Mouse (Mus musculus): ENCODE measurements around the gene Gm17304. TPM values are rescaled to one million over a fixed set of nuclear protein-coding genes. Genes with fewer than 3 reads are reported as not detected.

Gm17304 gene
- total and polyA plus RNA-seq, 3 experiments = not detected

DNA sequence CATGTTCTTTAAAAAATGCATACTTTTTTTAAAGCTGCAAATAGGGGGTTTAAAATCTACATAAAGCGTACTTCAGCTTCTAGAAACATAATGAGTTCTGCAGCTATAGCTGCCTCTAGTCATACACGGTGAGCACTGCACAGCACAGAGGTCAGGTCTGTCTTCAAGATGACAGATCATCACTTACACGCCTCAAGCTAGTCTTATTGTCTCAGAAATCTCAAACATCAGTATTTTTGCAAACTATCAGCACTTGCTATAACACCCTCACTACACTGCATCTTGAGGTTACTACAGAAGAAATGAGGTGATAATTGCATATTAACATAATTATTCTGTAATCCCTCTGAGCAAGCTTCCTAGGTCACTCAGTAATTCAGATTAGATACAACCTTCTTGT, 33.0 kb downstream of the Gm17304 start:
- H3K27me3 ChIP-seq (ENCODE audit: control insufficient read depth, insufficient read depth, low read length) = no peaks in the 10 kb centered on the region
- TF ChIP-seq CTCF (IDR thresholded peaks at IDR 0.05) (no peak), POLR2A (IDR thresholded peaks at IDR 0.05; ENCODE audit: insufficient read depth, low read depth, low read length) (no peak), EP300 (IDR thresholded peaks at IDR 0.05; ENCODE audit: insufficient read depth, low read depth, low read length) (no peak)
- H3K4me1 ChIP-seq (ENCODE audit: control insufficient read depth, insufficient read depth, low read length) = no peaks in the 10 kb centered on the region; the same call in 1 of the 2 replicates
- intact Hi-C loops (cut with DNase I) = no loop called here
- peaks cover 3% of the 10 kb centered on the region for H3K36me3 ChIP-seq (ENCODE audit: control insufficient read depth, insufficient read depth, low read length)
- H3K27ac ChIP-seq = no peak overlapping the region
- no peak overlapping the region for H3K9ac ChIP-seq (ENCODE audit: low read depth, low read length)
- WGBS = 86% methylated on average over 3 of the region's 3 CpGs
- DNase-seq = no peak
- peaks cover 2% of the 10 kb centered on the region for H3K79me2 ChIP-seq (replicated peaks; ENCODE audit: control insufficient read depth, insufficient read depth, low read length)
- no peak overlapping the region for H3K4me3 ChIP-seq

DNA sequence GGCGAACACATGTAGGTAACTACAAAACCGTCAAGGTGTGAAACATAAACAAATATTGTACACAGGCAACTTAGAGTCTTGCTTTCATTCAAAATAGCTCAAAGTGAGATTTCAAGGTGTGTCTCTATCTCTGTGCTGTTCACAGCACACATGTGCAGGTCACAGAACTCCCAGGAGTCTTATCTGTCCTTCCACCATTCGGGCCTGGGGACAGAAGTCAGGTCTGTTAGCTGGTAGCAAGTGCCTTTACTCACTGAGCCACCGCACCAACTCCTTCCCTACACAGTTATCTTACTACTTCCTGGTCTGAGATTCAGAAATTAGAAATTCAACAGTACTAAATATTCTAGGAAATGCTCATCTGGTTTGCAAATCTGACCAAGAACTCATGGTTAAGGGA, 34.5 kb downstream of the Gm17304 start:
- intact Hi-C loops (cut with DNase I) = no loop called here
- 82% methylated on average over 4 of the region's 4 CpGs for WGBS
- DNase-seq = no peak
- H3K4me1 ChIP-seq (ENCODE audit: control insufficient read depth, insufficient read depth, low read length) = no peaks in the 10 kb centered on the region; the same call in none of the 2 replicates
- no peak overlapping the region for H3K9ac ChIP-seq (ENCODE audit: low read depth, low read length)
- H3K79me2 ChIP-seq (replicated peaks; ENCODE audit: control insufficient read depth, insufficient read depth, low read length) = peaks cover 2% of the 10 kb centered on the region
- no peak overlapping the region for H3K27ac ChIP-seq
- peaks cover 3% of the 10 kb centered on the region for H3K36me3 ChIP-seq (ENCODE audit: control insufficient read depth, insufficient read depth, low read length)
- TF ChIP-seq EP300 (IDR thresholded peaks at IDR 0.05; ENCODE audit: insufficient read depth, low read depth, low read length) (no peak), CTCF (IDR thresholded peaks at IDR 0.05) (no peak), POLR2A (IDR thresholded peaks at IDR 0.05; ENCODE audit: insufficient read depth, low read depth, low read length) (no peak)
- H3K4me3 ChIP-seq = no peak overlapping the region
- H3K27me3 ChIP-seq (ENCODE audit: control insufficient read depth, insufficient read depth, low read length) = no peaks in the 10 kb centered on the region

GRCm38 (mm10) chr5:106649441-106649840, 40.5 kb downstream of the Gm17304 start:
- H3K27ac ChIP-seq = no peak overlapping the region
- H3K9ac ChIP-seq (ENCODE audit: low read depth, low read length) = no peak overlapping the region
- no peaks in the 10 kb centered on the region; the same call in 1 of the 2 replicates for H3K36me3 ChIP-seq (ENCODE audit: control insufficient read depth, insufficient read depth, low read length)
- H3K79me2 ChIP-seq (replicated peaks; ENCODE audit: control insufficient read depth, insufficient read depth, low read length) = no peaks in the 10 kb centered on the region; the same call in 1 of the 2 replicates
- H3K4me3 ChIP-seq = no peak overlapping the region
- H3K27me3 ChIP-seq (ENCODE audit: control insufficient read depth, insufficient read depth, low read length) = no peaks in the 10 kb centered on the region
- no peak for DNase-seq
- intact Hi-C loops (cut with DNase I) = loop anchor here (5.0 kb wide), 1 partner anchor 282 kb away; no protein-coding TSS in a partner anchor
- H3K4me1 ChIP-seq (ENCODE audit: control insufficient read depth, insufficient read depth, low read length) = no peaks in the 10 kb centered on the region; the same call in 1 of the 2 replicates
- TF ChIP-seq CTCF (IDR thresholded peaks at IDR 0.05) (peak; percentile 60), POLR2A (IDR thresholded peaks at IDR 0.05; ENCODE audit: insufficient read depth, low read depth, low read length) (no peak)

- Histone ChIP-seq H3K9ac (ENCODE audit: low read depth, low read length) (no peak overlapping the region), H3K36me3 (ENCODE audit: control insufficient read depth, insufficient read depth, low read length) (no peaks in the 10 kb centered on the region; the same call in 1 of the 2 replicates), H3K4me3 (no peak overlapping the region), H3K79me2 (replicated peaks; ENCODE audit: control insufficient read depth, insufficient read depth, low read length) (no peaks in the 10 kb centered on the region; the same call in 1 of the 2 replicates), H3K27me3 (ENCODE audit: control insufficient read depth, insufficient read depth, low read length) (no peaks in the 10 kb centered on the region), H3K27ac (no peak overlapping the region), H3K4me1 (ENCODE audit: control insufficient read depth, insufficient read depth, low read length) (no peaks in the 10 kb centered on the region; the same call in 1 of the 2 replicates)
- DNase-seq = no peak
- intact Hi-C loops (cut with DNase I) = loop anchor here (5.0 kb wide), 2 partner anchors 188 to 283 kb away; no protein-coding TSS in a partner anchor
- TF ChIP-seq POLR2A (IDR thresholded peaks at IDR 0.05; ENCODE audit: insufficient read depth, low read depth, low read length) (no peak), EP300 (IDR thresholded peaks at IDR 0.05; ENCODE audit: insufficient read depth, low read depth, low read length) (no peak), CTCF (IDR thresholded peaks at IDR 0.05) (no peak)
These were observed 41.1 kb downstream of the Gm17304 start for GRCm38 (mm10) chr5:106649995-106650394.

GRCm38 (mm10) chr5:106652220-106652753, 43.4 kb downstream of the Gm17304 start:
- no peaks in the 10 kb centered on the region; the same call in 1 of the 2 replicates for H3K36me3 ChIP-seq (ENCODE audit: control insufficient read depth, insufficient read depth, low read length)
- intact Hi-C loops (cut with DNase I) = loop anchor here (5.0 kb wide), 1 partner anchor 190 kb away; no protein-coding TSS in a partner anchor
- H3K4me3 ChIP-seq = no peak overlapping the region
- no peaks in the 10 kb centered on the region; the same call in 1 of the 2 replicates for H3K79me2 ChIP-seq (replicated peaks; ENCODE audit: control insufficient read depth, insufficient read depth, low read length)
- TF ChIP-seq CTCF (IDR thresholded peaks at IDR 0.05) (no peak), EP300 (IDR thresholded peaks at IDR 0.05; ENCODE audit: insufficient read depth, low read depth, low read length) (no peak), POLR2A (IDR thresholded peaks at IDR 0.05; ENCODE audit: insufficient read depth, low read depth, low read length) (no peak)
- H3K27me3 ChIP-seq (ENCODE audit: control insufficient read depth, insufficient read depth, low read length) = no peaks in the 10 kb centered on the region
- peaks cover 1% of the 10 kb centered on the region for H3K4me1 ChIP-seq (ENCODE audit: control insufficient read depth, insufficient read depth, low read length)
- no peak overlapping the region for H3K9ac ChIP-seq (ENCODE audit: low read depth, low read length)
- no peak overlapping the region for H3K27ac ChIP-seq
- no peak for DNase-seq
- WGBS = 81% methylated on average over 4 of the region's 4 CpGs

DNA sequence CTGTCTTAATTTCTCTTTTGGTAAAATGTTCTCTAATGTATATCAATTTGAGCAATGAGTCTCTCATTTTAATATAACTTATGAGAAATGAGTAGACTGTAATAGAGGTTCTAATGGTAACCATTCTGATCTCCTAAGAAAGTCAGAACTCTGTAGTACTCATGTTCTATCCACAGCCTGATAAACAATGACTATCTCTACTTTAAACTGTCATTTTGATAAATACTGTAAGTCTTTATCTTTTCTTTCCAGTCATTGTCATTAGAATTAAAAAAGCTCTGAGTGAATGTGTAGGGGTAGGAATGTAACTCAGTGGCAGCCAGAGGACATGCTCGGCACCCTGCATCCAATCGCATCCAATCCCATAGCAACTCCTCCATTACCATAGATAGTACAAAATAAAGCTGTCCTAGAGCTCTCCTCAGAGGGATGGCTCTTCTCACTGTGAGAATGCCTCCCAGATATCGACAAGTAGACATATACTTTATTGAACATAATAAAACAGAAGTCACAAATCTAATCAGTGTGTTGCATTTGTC, 44.0 kb downstream of the Gm17304 start:
- no peak overlapping the region for H3K27ac ChIP-seq
- no peak overlapping the region for H3K4me3 ChIP-seq
- TF ChIP-seq CTCF (IDR thresholded peaks at IDR 0.05) = no peak
- TF ChIP-seq EP300 (IDR thresholded peaks at IDR 0.05; ENCODE audit: insufficient read depth, low read depth, low read length) = no peak
- no peak for TF ChIP-seq POLR2A (IDR thresholded peaks at IDR 0.05; ENCODE audit: insufficient read depth, low read depth, low read length)
- H3K9ac ChIP-seq (ENCODE audit: low read depth, low read length) = no peak overlapping the region
- peaks cover 1% of the 10 kb centered on the region for H3K4me1 ChIP-seq (ENCODE audit: control insufficient read depth, insufficient read depth, low read length)
- H3K79me2 ChIP-seq (replicated peaks; ENCODE audit: control insufficient read depth, insufficient read depth, low read length) = no peaks in the 10 kb centered on the region; the same call in 1 of the 2 replicates
- 84% methylated on average over 3 of the region's 3 CpGs for WGBS
- intact Hi-C loops (cut with DNase I) = loop anchor here (5.0 kb wide), 1 partner anchor 191 kb away; no protein-coding TSS in a partner anchor
- no peaks in the 10 kb centered on the region for H3K27me3 ChIP-seq (ENCODE audit: control insufficient read depth, insufficient read depth, low read length)
- no peaks in the 10 kb centered on the region; the same call in 1 of the 2 replicates for H3K36me3 ChIP-seq (ENCODE audit: control insufficient read depth, insufficient read depth, low read length)
- DNase-seq = no peak

Other genes starting within 250 kb of the Gm17304 start
- gene Barhl2, start 150.9 kb upstream of the Gm17304 start, total RNA-seq (2021) = not detected
- gene Barhl2, start 150.9 kb upstream of the Gm17304 start, polyA plus RNA-seq (2012; rRNA removed) = not detected in 2 replicates
- 10 to 100 TPM; 53.7 to 58.9 TPM for gene Zfp644, start 88.2 kb downstream of the Gm17304 start, total RNA-seq (2021)
- 9.5 and 20.1 TPM in 2 replicates for gene Zfp644, start 88.2 kb downstream of the Gm17304 start, polyA plus RNA-seq (2012; rRNA removed)

Data from heart, adult 2 months (tissue).